Mouse (Mus musculus): ENCODE data around the gene Stac2.

The Stac2 gene

GRCm38 (mm10) chr11:98052989-98053834 lies at the start of gene Stac2:
Gene Stac2, minus strand, starts transcription at chr11:98053462.
- peak; percentile 39 for DNase-seq (ENCODE audit: low read depth, low spot score)

GRCm38 (mm10) chr11:98101332-98101731 lies 48.1 kb upstream of the Stac2 start:
- DNase-seq (ENCODE audit: low read depth, low spot score) = no peak

GRCm38 (mm10) chr11:98090583-98090982 lies 37.3 kb upstream of the Stac2 start:
- no peak for DNase-seq (ENCODE audit: low read depth, low spot score)

- no peak for DNase-seq (ENCODE audit: low read depth, low spot score)
Measured at GRCm38 (mm10) chr11:98088224-98088623, 35.0 kb upstream of the Stac2 start.

GRCm38 (mm10) chr11:98086574-98086973 lies 33.3 kb upstream of the Stac2 start:
- DNase-seq (ENCODE audit: low read depth, low spot score) = no peak

GRCm38 (mm10) chr11:98086141-98086540 lies 32.9 kb upstream of the Stac2 start:
- no peak for DNase-seq (ENCODE audit: low read depth, low spot score)

- no peak for DNase-seq (ENCODE audit: low read depth, low spot score)
Measured at GRCm38 (mm10) chr11:98082745-98083144, 29.5 kb upstream of the Stac2 start.

- DNase-seq (ENCODE audit: low read depth, low spot score) = no peak
Measured at GRCm38 (mm10) chr11:98080450-98080849, 27.2 kb upstream of the Stac2 start.

GRCm38 (mm10) chr11:98077086-98077485 lies 23.8 kb upstream of the Stac2 start:
- DNase-seq (ENCODE audit: low read depth, low spot score) = no peak

- peak; percentile 91 for DNase-seq (ENCODE audit: low read depth, low spot score)
Measured at GRCm38 (mm10) chr11:98075195-98075808, 22.0 kb upstream of the Stac2 start.

GRCm38 (mm10) chr11:98073442-98073841 lies 20.2 kb upstream of the Stac2 start:
- no peak for DNase-seq (ENCODE audit: low read depth, low spot score)

- DNase-seq (ENCODE audit: low read depth, low spot score) = no peak
Measured at GRCm38 (mm10) chr11:98067255-98067654, 14.0 kb upstream of the Stac2 start.

GRCm38 (mm10) chr11:98066201-98066600 lies 12.9 kb upstream of the Stac2 start:
- DNase-seq (ENCODE audit: low read depth, low spot score) = no peak

- DNase-seq (ENCODE audit: low read depth, low spot score) = no peak
Measured at GRCm38 (mm10) chr11:98061904-98062562, 8.8 kb upstream of the Stac2 start.

- DNase-seq (ENCODE audit: low read depth, low spot score) = no peak
Measured at GRCm38 (mm10) chr11:98061441-98061840, 8.2 kb upstream of the Stac2 start.

- DNase-seq (ENCODE audit: low read depth, low spot score) = no peak
Measured at GRCm38 (mm10) chr11:98060104-98060692, 6.9 kb upstream of the Stac2 start.

GRCm38 (mm10) chr11:98059662-98060061 lies 6.4 kb upstream of the Stac2 start:
- DNase-seq (ENCODE audit: low read depth, low spot score) = no peak

- peak; percentile 39 for DNase-seq (ENCODE audit: low read depth, low spot score)
Measured at GRCm38 (mm10) chr11:98057998-98058397, 4.7 kb upstream of the Stac2 start.

- no peak for DNase-seq (ENCODE audit: low read depth, low spot score)
Measured at GRCm38 (mm10) chr11:98057466-98057865, 4.2 kb upstream of the Stac2 start.

GRCm38 (mm10) chr11:98052129-98052988 lies 903 bp downstream of the Stac2 start:
- DNase-seq (ENCODE audit: low read depth, low spot score) = peak; percentile 49

- DNase-seq (ENCODE audit: low read depth, low spot score) = no peak
Measured at GRCm38 (mm10) chr11:98051611-98052128, 1.6 kb downstream of the Stac2 start.

All from CD4-positive, CD25-positive, alpha-beta regulatory T cell, adult 2 months (primary cell).